Mouse (Mus musculus): ENCODE results near the gene Zfp672. TPM values are rescaled to one million over a fixed set of nuclear protein-coding genes. Genes with fewer than 3 reads are reported as not detected.

The Zfp672 gene
- total and polyA plus RNA-seq, 3 experiments: 31.2 to 38.8 (median 34.9) TPM

- no peak for DNase-seq (ENCODE audit: extremely low read depth)
Measured at GRCm38 (mm10) chr11:58350628-58351027, 20.5 kb upstream of the Zfp672 start.

GRCm38 (mm10) chr11:58346745-58347144 lies 16.6 kb upstream of the Zfp672 start:
- no peak for DNase-seq (ENCODE audit: extremely low read depth)
- Histone ChIP-seq H3K4me3 (replicated peaks in 1 of 3; ENCODE audit: low read depth in 2 of 3, low read length in 2 of 3, poor library complexity in 1 of 3) (no peak overlapping the region), H3K27me3 (replicated peaks) (no peaks in the 10 kb centered on the region), H3K4me1 (ENCODE audit: control insufficient read depth in 1 of 2, insufficient read depth in 2 of 2) (no peaks in the 10 kb centered on the region), H3K9ac (ENCODE audit: insufficient read depth, low read depth) (no peak overlapping the region), H3K36me3 (replicated peaks in 1 of 2; ENCODE audit: control insufficient read depth in 1 of 2, insufficient read depth in 1 of 2, low read length in 1 of 2) (peaks cover 40 to 60% of the 10 kb centered on the region in 2 experiments), H3K4me2 (ENCODE audit: insufficient read depth, low read depth, poor library complexity, severe bottlenecking) (no peak overlapping the region), H3K79me2 (replicated peaks; ENCODE audit: control insufficient read depth, extremely low read depth, insufficient read depth, poor library complexity, severe bottlenecking) (no peaks in the 10 kb centered on the region), H3K27ac (ENCODE audit: insufficient read depth, low read depth) (no peak overlapping the region), H3K9me3 (replicated peaks; ENCODE audit: low read length) (no peaks in the 10 kb centered on the region)
- TF ChIP-seq SMC3 (IDR thresholded peaks at IDR 0.05; ENCODE audit: low read depth, low read length) (no peak), MAZ (IDR thresholded peaks at IDR 0.05; ENCODE audit: low read depth, low read length) (no peak), GABPA (IDR thresholded peaks at IDR 0.05; ENCODE audit: insufficient replicate concordance, low read depth, low read length) (no peak), BHLHE40 (IDR thresholded peaks at IDR 0.05; ENCODE audit: low read depth, low read length) (no peak), ZKSCAN1 (IDR thresholded peaks at IDR 0.05; ENCODE audit: borderline replicate concordance, low read depth, low read length) (no peak)
- dilution Hi-C loops (cut with MboI; ENCODE audit: extremely low pct_ligation_motif_present, extremely low pct_unique_long_range_greater_than_20kb, low sequenced_read_pairs): no loop called here
- in situ Hi-C loops (cut with MboI; ENCODE audit: low pct_ligation_motif_present, low pct_unique_long_range_greater_than_20kb, low sequenced_read_pairs): loop anchor here (25.0 kb wide), 1 partner anchor 834 kb away; the partner anchor contains the start of genes Fam114a2 and Mfap3

More at GRCm38 (mm10) chr11:58350628-58351027, 20.5 kb upstream of the Zfp672 start:
- Histone ChIP-seq H3K4me2 (ENCODE audit: insufficient read depth, low read depth, poor library complexity, severe bottlenecking) (no peak overlapping the region), H3K4me1 (ENCODE audit: control insufficient read depth in 1 of 2, insufficient read depth in 2 of 2) (no peaks in the 10 kb centered on the region), H3K36me3 (replicated peaks in 1 of 2; ENCODE audit: control insufficient read depth in 1 of 2, insufficient read depth in 1 of 2, low read length in 1 of 2) (peaks cover 18 to 40% of the 10 kb centered on the region in 2 experiments), H3K4me3 (replicated peaks in 1 of 3; ENCODE audit: low read depth in 2 of 3, low read length in 2 of 3, poor library complexity in 1 of 3) (no peak overlapping the region), H3K79me2 (replicated peaks; ENCODE audit: control insufficient read depth, extremely low read depth, insufficient read depth, poor library complexity, severe bottlenecking) (no peaks in the 10 kb centered on the region), H3K27me3 (replicated peaks) (peaks cover 25% of the 10 kb centered on the region), H3K9ac (ENCODE audit: insufficient read depth, low read depth) (no peak overlapping the region), H3K27ac (ENCODE audit: insufficient read depth, low read depth) (no peak overlapping the region), H3K9me3 (replicated peaks; ENCODE audit: low read length) (peaks cover 5% of the 10 kb centered on the region)
- dilution Hi-C loops (cut with MboI; ENCODE audit: extremely low pct_ligation_motif_present, extremely low pct_unique_long_range_greater_than_20kb, low sequenced_read_pairs) (no loop called here), in situ Hi-C loops (cut with MboI; ENCODE audit: low pct_ligation_motif_present, low pct_unique_long_range_greater_than_20kb, low sequenced_read_pairs) (no loop called here)
- TF ChIP-seq KAT2A (IDR thresholded peaks at IDR 0.05; ENCODE audit: insufficient replicate concordance, low read length): no peak
- TF ChIP-seq SMC3 (IDR thresholded peaks at IDR 0.05; ENCODE audit: low read depth, low read length): no peak
- TF ChIP-seq CTCF (conservative IDR thresholded peaks at IDR 0.05 in 1 of 2, IDR thresholded peaks at IDR 0.05 in 1 of 2; ENCODE audit: low read depth in 2 of 2, low read length in 2 of 2): peak; percentile 20 to 40; a peak in 1 of 4 replicates

- H3K4me3 ChIP-seq (replicated peaks in 1 of 3; ENCODE audit: low read depth in 2 of 3, low read length in 2 of 3, poor library complexity in 1 of 3): no peak overlapping the region
- peaks cover 32% of the 10 kb centered on the region for H3K79me2 ChIP-seq (replicated peaks; ENCODE audit: control insufficient read depth, extremely low read depth, insufficient read depth, poor library complexity, severe bottlenecking)
- peaks cover 11 to 26% of the 10 kb centered on the region in 2 experiments for H3K4me1 ChIP-seq (ENCODE audit: control insufficient read depth in 1 of 2, insufficient read depth in 2 of 2)
- no peak overlapping the region for H3K9ac ChIP-seq (ENCODE audit: insufficient read depth, low read depth)
- H3K36me3 ChIP-seq (replicated peaks in 1 of 2; ENCODE audit: control insufficient read depth in 1 of 2, insufficient read depth in 1 of 2, low read length in 1 of 2): peaks cover 50 to 68% of the 10 kb centered on the region in 2 experiments
- H3K27ac ChIP-seq (ENCODE audit: insufficient read depth, low read depth): no peak overlapping the region
- no peak overlapping the region for H3K4me2 ChIP-seq (ENCODE audit: insufficient read depth, low read depth, poor library complexity, severe bottlenecking)
- dilution Hi-C loops (cut with MboI; ENCODE audit: extremely low pct_ligation_motif_present, extremely low pct_unique_long_range_greater_than_20kb, low sequenced_read_pairs) (no loop called here), in situ Hi-C loops (cut with MboI; ENCODE audit: low pct_ligation_motif_present, low pct_unique_long_range_greater_than_20kb, low sequenced_read_pairs) (loop anchor here (25.0 kb wide), 1 partner anchor 822 kb away; the partner anchor contains the start of genes Fam114a2 and Mfap3)
- no peak for DNase-seq (ENCODE audit: extremely low read depth)
- TF ChIP-seq EP300 (IDR thresholded peaks at IDR 0.05; ENCODE audit: low read length) (no peak), KAT2A (IDR thresholded peaks at IDR 0.05; ENCODE audit: insufficient replicate concordance, low read length) (no peak), ZC3H11A (IDR thresholded peaks at IDR 0.05; ENCODE audit: low read depth, low read length) (no peak), E2F4 (IDR thresholded peaks at IDR 0.05; ENCODE audit: insufficient replicate concordance, low read depth, low read length) (no peak), SIN3A (IDR thresholded peaks at IDR 0.05; ENCODE audit: low read length) (no peak)
- no peaks in the 10 kb centered on the region for H3K9me3 ChIP-seq (replicated peaks; ENCODE audit: low read length)
- H3K27me3 ChIP-seq (replicated peaks): no peaks in the 10 kb centered on the region
Measured at GRCm38 (mm10) chr11:58334746-58335145, 4.6 kb upstream of the Zfp672 start.
